Mouse (Mus musculus): ENCODE measurements around the gene BC052040.

GRCm38 (mm10) chr2:115678786-115679185 is 97.3 kb downstream of the BC052040 start:
- TF ChIP-seq CTCF (IDR thresholded peaks at IDR 0.05; ENCODE audit: extremely low read depth, insufficient read length, insufficient replicate concordance, low read depth, low read length): no peak
- TF ChIP-seq POLR2A (IDR thresholded peaks at IDR 0.05; ENCODE audit: low read depth, low read length): no peak
